Mouse (Mus musculus): Measurements from ENCODE around the gene Slc25a51. TPM values are rescaled to one million over a fixed set of nuclear protein-coding genes. Genes with fewer than 3 reads are reported as not detected.
A peak's percentile ranks its signal among the peaks of the same experiment; 100 is the strongest.

Slc25a51 gene
- polyA plus RNA-seq, 1 experiment from 2014 or later, result 59.4 TPM

- no peaks in the 10 kb centered on the region for H3K27me3 ChIP-seq (replicated peaks; ENCODE audit: insufficient read depth, low read length)
- H3K4me3 ChIP-seq (ENCODE audit: low read depth, low read length), result no peak overlapping the region
- no peak overlapping the region for H3K9ac ChIP-seq (replicated peaks; ENCODE audit: low read depth)
- peaks cover 21% of the 10 kb centered on the region for H3K4me1 ChIP-seq (ENCODE audit: insufficient read depth, low read depth, low read length)
- 83% methylated on average over 7 of the region's 7 CpGs for WGBS
- TF ChIP-seq CTCF (IDR thresholded peaks at IDR 0.05), result no peak
- 0 out of 2 replicates have a peak, but pooled peaks cover 7% of the 10 kb centered on the region for H3K36me3 ChIP-seq (ENCODE audit: insufficient read depth, low read length)
- no peaks in the 10 kb centered on the region for H3K9me3 ChIP-seq (ENCODE audit: low read length)
- no peak overlapping the region for H3K27ac ChIP-seq (ENCODE audit: low read length)
- ATAC-seq, result no peak
- no peak for DNase-seq (ENCODE audit: low spot score)
- no peak overlapping the region for H3K4me2 ChIP-seq (replicated peaks; ENCODE audit: low read depth, low read length)
These were observed 39.9 kb upstream of the Slc25a51 start for GRCm38 (mm10) chr4:45448481-45448880.

- no peak for TF ChIP-seq EP300 (IDR thresholded peaks at IDR 0.05)
- no peak for TF ChIP-seq CTCF (IDR thresholded peaks at IDR 0.05)
- peak; percentile 43 for DNase-seq (ENCODE audit: low spot score)
- no peaks in the 10 kb centered on the region for H3K9me3 ChIP-seq (ENCODE audit: low read length)
- 0 out of 2 replicates have a peak, but pooled peaks cover 7% of the 10 kb centered on the region for H3K36me3 ChIP-seq (ENCODE audit: insufficient read depth, low read length)
- H3K4me3 ChIP-seq (ENCODE audit: low read depth, low read length), result no peak overlapping the region
- H3K4me1 ChIP-seq (ENCODE audit: insufficient read depth, low read depth, low read length), result peaks cover 8% of the 10 kb centered on the region
- H3K27me3 ChIP-seq (replicated peaks; ENCODE audit: insufficient read depth, low read length), result no peaks in the 10 kb centered on the region
- no peak overlapping the region for H3K9ac ChIP-seq (replicated peaks; ENCODE audit: low read depth)
- no peak overlapping the region for H3K4me2 ChIP-seq (replicated peaks; ENCODE audit: low read depth, low read length)
- H3K27ac ChIP-seq (ENCODE audit: low read length), result no peak overlapping the region
- 83% methylated on average over 5 of the region's 5 CpGs for WGBS
- ATAC-seq, result peak; percentile 62
These were observed 38.6 kb upstream of the Slc25a51 start for GRCm38 (mm10) chr4:45447196-45447595.

GRCm38 (mm10) chr4:45445235-45445634, 36.7 kb upstream of the Slc25a51 start:
- no peak overlapping the region for H3K9ac ChIP-seq (replicated peaks; ENCODE audit: low read depth)
- H3K4me3 ChIP-seq (ENCODE audit: low read depth, low read length), result no peak overlapping the region
- 77% methylated on average over 3 of the region's 3 CpGs for WGBS
- H3K27ac ChIP-seq (ENCODE audit: low read length), result no peak overlapping the region
- H3K27me3 ChIP-seq (replicated peaks; ENCODE audit: insufficient read depth, low read length), result no peaks in the 10 kb centered on the region
- TF ChIP-seq CTCF (IDR thresholded peaks at IDR 0.05) (no peak), EP300 (IDR thresholded peaks at IDR 0.05) (no peak)
- H3K4me1 ChIP-seq (ENCODE audit: insufficient read depth, low read depth, low read length), result peaks cover 4% of the 10 kb centered on the region; the same call in 1 of the 2 replicates
- H3K4me2 ChIP-seq (replicated peaks; ENCODE audit: low read depth, low read length), result no peak overlapping the region
- no peaks in the 10 kb centered on the region for H3K9me3 ChIP-seq (ENCODE audit: low read length)
- DNase-seq (ENCODE audit: low spot score) (no peak), ATAC-seq (no peak)
- H3K36me3 ChIP-seq (ENCODE audit: insufficient read depth, low read length), result 0 out of 2 replicates have a peak, but pooled peaks cover 7% of the 10 kb centered on the region

GRCm38 (mm10) chr4:45444813-45445212, 36.2 kb upstream of the Slc25a51 start:
- 61% methylated on average over 4 of the region's 4 CpGs for WGBS
- no peak for DNase-seq (ENCODE audit: low spot score)
- Histone ChIP-seq H3K27ac (ENCODE audit: low read length) (no peak overlapping the region), H3K27me3 (replicated peaks; ENCODE audit: insufficient read depth, low read length) (no peaks in the 10 kb centered on the region), H3K9me3 (ENCODE audit: low read length) (no peaks in the 10 kb centered on the region), H3K4me2 (replicated peaks; ENCODE audit: low read depth, low read length) (no peak overlapping the region), H3K36me3 (ENCODE audit: insufficient read depth, low read length) (0 out of 2 replicates have a peak, but pooled peaks cover 7% of the 10 kb centered on the region), H3K4me1 (ENCODE audit: insufficient read depth, low read depth, low read length) (peaks cover 4% of the 10 kb centered on the region; the same call in 1 of the 2 replicates), H3K4me3 (ENCODE audit: low read depth, low read length) (no peak overlapping the region), H3K9ac (replicated peaks; ENCODE audit: low read depth) (no peak overlapping the region)
- ATAC-seq, result no peak
- TF ChIP-seq CTCF (IDR thresholded peaks at IDR 0.05) (no peak), EP300 (IDR thresholded peaks at IDR 0.05) (no peak)

- Histone ChIP-seq H3K27ac (ENCODE audit: low read length) (no peak overlapping the region), H3K9me3 (ENCODE audit: low read length) (no peaks in the 10 kb centered on the region), H3K4me3 (ENCODE audit: low read depth, low read length) (no peak overlapping the region), H3K4me1 (ENCODE audit: insufficient read depth, low read depth, low read length) (peaks cover 4% of the 10 kb centered on the region; the same call in 1 of the 2 replicates), H3K9ac (replicated peaks; ENCODE audit: low read depth) (no peak overlapping the region), H3K36me3 (ENCODE audit: insufficient read depth, low read length) (0 out of 2 replicates have a peak, but pooled peaks cover 7% of the 10 kb centered on the region), H3K27me3 (replicated peaks; ENCODE audit: insufficient read depth, low read length) (no peaks in the 10 kb centered on the region), H3K4me2 (replicated peaks; ENCODE audit: low read depth, low read length) (no peak overlapping the region)
- ATAC-seq (no peak), DNase-seq (ENCODE audit: low spot score) (no peak)
- WGBS, result 68% methylated on average over 7 of the region's 7 CpGs
- no peak for TF ChIP-seq EP300 (IDR thresholded peaks at IDR 0.05)
- TF ChIP-seq CTCF (IDR thresholded peaks at IDR 0.05), result no peak
These were observed 35.1 kb upstream of the Slc25a51 start for GRCm38 (mm10) chr4:45443652-45444051.

- no peaks in the 10 kb centered on the region for H3K4me1 ChIP-seq (ENCODE audit: insufficient read depth, low read depth, low read length)
- H3K9me3 ChIP-seq (ENCODE audit: low read length), result no peaks in the 10 kb centered on the region
- WGBS, result 60% methylated on average over 3 of the region's 3 CpGs
- DNase-seq (ENCODE audit: low spot score), result no peak
- H3K27me3 ChIP-seq (replicated peaks; ENCODE audit: insufficient read depth, low read length), result no peaks in the 10 kb centered on the region
- H3K36me3 ChIP-seq (ENCODE audit: insufficient read depth, low read length), result 0 out of 2 replicates have a peak, but pooled peaks cover 7% of the 10 kb centered on the region
- ATAC-seq, result peak; percentile 47
- H3K4me3 ChIP-seq (ENCODE audit: low read depth, low read length), result no peak overlapping the region
- no peak overlapping the region for H3K4me2 ChIP-seq (replicated peaks; ENCODE audit: low read depth, low read length)
- TF ChIP-seq EP300 (IDR thresholded peaks at IDR 0.05) (no peak), CTCF (IDR thresholded peaks at IDR 0.05) (peak; percentile 58)
- H3K9ac ChIP-seq (replicated peaks; ENCODE audit: low read depth), result no peak overlapping the region
- H3K27ac ChIP-seq (ENCODE audit: low read length), result no peak overlapping the region
These were observed 33.7 kb upstream of the Slc25a51 start for GRCm38 (mm10) chr4:45442237-45442636.

GRCm38 (mm10) chr4:45441778-45442177, 33.2 kb upstream of the Slc25a51 start:
- WGBS, result 56% methylated on average over 1 of the region's 1 CpGs
- Histone ChIP-seq H3K36me3 (ENCODE audit: insufficient read depth, low read length) (0 out of 2 replicates have a peak, but pooled peaks cover 7% of the 10 kb centered on the region), H3K27me3 (replicated peaks; ENCODE audit: insufficient read depth, low read length) (no peaks in the 10 kb centered on the region), H3K9ac (replicated peaks; ENCODE audit: low read depth) (no peak overlapping the region), H3K4me1 (ENCODE audit: insufficient read depth, low read depth, low read length) (no peaks in the 10 kb centered on the region), H3K4me2 (replicated peaks; ENCODE audit: low read depth, low read length) (no peak overlapping the region), H3K9me3 (ENCODE audit: low read length) (no peaks in the 10 kb centered on the region), H3K4me3 (ENCODE audit: low read depth, low read length) (no peak overlapping the region), H3K27ac (ENCODE audit: low read length) (no peak overlapping the region)
- DNase-seq (ENCODE audit: low spot score) (no peak), ATAC-seq (no peak)
- TF ChIP-seq CTCF (IDR thresholded peaks at IDR 0.05) (no peak), EP300 (IDR thresholded peaks at IDR 0.05) (no peak)

Data from lung, postnatal 0 days (tissue).